Mouse (Mus musculus) neural tube, embryonic 14.5 days (tissue): Measurements from ENCODE around the gene Grip1. TPM values are rescaled to one million over a fixed set of nuclear protein-coding genes. Genes with fewer than 3 reads are reported as not detected.

ENCODE experiments used
- ATAC-seq: fragments of 200-750 bp; cut with Nextera tagmentation; 2 replicates; pipeline ENCODE4 v1.8.0; 2017; ENCODE audit warnings: low read depth, mild to moderate bottlenecking, moderate TSS enrichment, moderate library complexity
- H3K27ac ChIP-seq: fragments of 300-500 bp; sonication (generic); 2 replicates; pipeline ENCODE4 v1.5.1; 2014; ENCODE audit warnings: low read depth, mild to moderate bottlenecking, control low read depth, low read length, moderate library complexity, mixed read lengths
- H3K27me3 ChIP-seq: fragments of 300-500 bp; sonication (generic); 2 replicates; pipeline ENCODE4 v1.6.1; 2014; ENCODE audit warnings: low read length; ENCODE audit not compliant: control insufficient read depth, insufficient read depth
- H3K36me3 ChIP-seq: fragments of 300-500 bp; sonication (generic); 2 replicates; pipeline ENCODE4 v1.6.1; 2014; ENCODE audit warnings: low read length, mixed read lengths; ENCODE audit not compliant: control insufficient read depth, insufficient read depth
- H3K4me1 ChIP-seq: fragments of 300-500 bp; sonication (generic); 2 replicates; pipeline ENCODE4 v1.6.1; 2014; ENCODE audit warnings: low read length; ENCODE audit not compliant: control insufficient read depth, insufficient read depth
- H3K4me2 ChIP-seq: fragments of 300-500 bp; sonication (generic); 2 replicates; pipeline ENCODE4 v1.6.1; 2014; ENCODE audit warnings: mild to moderate bottlenecking, low read depth, low read length, control low read depth
- H3K4me3 ChIP-seq: fragments of 300-500 bp; sonication (generic); 2 replicates; pipeline ENCODE4 v1.5.1; 2014; ENCODE audit warnings: low read depth, low read length, control low read depth, mixed read lengths
- H3K9ac ChIP-seq: fragments of 300-500 bp; sonication (generic); replicated peaks from 2 replicates; pipeline ENCODE4 v1.6.1; 2014; ENCODE audit warnings: low read depth, mild to moderate bottlenecking, control low read depth, low read length, mixed read lengths
- H3K9me3 ChIP-seq: fragments of 300-500 bp; sonication (generic); 2 replicates; pipeline ENCODE4 v1.6.1; 2016; ENCODE audit warnings: low read length; ENCODE audit not compliant: control insufficient read depth
- WGBS: fragments of 180-500 bp; shearing (Covaris S2); extraction: QIAGEN DNeasy Blood & Tissue Kit; methylation state at CpG from one replicate; pipeline ENCODE4 v1.1.7; 2014; 5-methylcytosine and 5-hydroxymethylcytosine counted together
- polyA plus RNA-seq: library from polyadenylated mRNA; unstranded; fragments of >200 nt; fragmentation: Nextera tagmentation; extraction: Ambion mirVana; gene quantifications from 2 replicates; pipeline ENCODE4 v1.2.1, GENCODE M21; 2014

The Grip1 gene
- polyA plus RNA-seq, 1 experiment from 2014 or later, result 27.0 TPM

GRCm38 (mm10) chr10:119935231-119935630 is 481.6 kb downstream of the Grip1 start:
- WGBS, result 77% methylated on average over 6 of the region's 6 CpGs
- H3K9me3 ChIP-seq, result no peaks in the 10 kb centered on the region
- no peak overlapping the region for H3K9ac ChIP-seq
- H3K27me3 ChIP-seq, result no peaks in the 10 kb centered on the region
- no peak overlapping the region for H3K4me3 ChIP-seq
- H3K27ac ChIP-seq, result no peak overlapping the region
- no peak for ATAC-seq
- H3K36me3 ChIP-seq, result no peaks in the 10 kb centered on the region
- no peaks in the 10 kb centered on the region for H3K4me1 ChIP-seq
- H3K4me2 ChIP-seq, result no peak overlapping the region

GRCm38 (mm10) chr10:119937481-119937880 is 483.9 kb downstream of the Grip1 start:
- Histone ChIP-seq H3K27me3 (no peaks in the 10 kb centered on the region), H3K4me2 (no peak overlapping the region), H3K9ac (no peak overlapping the region), H3K36me3 (no peaks in the 10 kb centered on the region), H3K27ac (no peak overlapping the region), H3K4me3 (no peak overlapping the region), H3K9me3 (no peaks in the 10 kb centered on the region), H3K4me1 (no peaks in the 10 kb centered on the region)
- ATAC-seq, result no peak
- 83% methylated on average over 16 of the region's 16 CpGs for WGBS

DNA sequence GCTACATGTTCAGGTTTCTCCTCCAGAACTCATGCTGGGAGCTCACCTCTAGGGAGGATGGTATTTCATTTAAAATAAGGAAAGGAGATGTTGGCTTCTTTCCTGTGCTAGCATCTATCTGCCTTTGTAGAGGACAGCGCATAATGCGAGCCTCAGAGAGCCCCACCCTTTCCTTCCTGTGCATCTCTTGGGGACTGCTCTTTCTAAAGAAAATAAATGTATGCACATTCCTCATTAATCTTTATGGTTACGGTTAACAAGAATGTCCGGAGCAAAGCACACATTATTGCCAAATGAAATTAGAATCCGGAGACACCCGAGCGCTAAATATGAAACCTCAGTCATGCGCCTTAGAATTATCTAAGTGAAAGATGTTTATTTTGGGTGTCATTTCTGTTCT is 490.3 kb downstream of the Grip1 start:
- WGBS, result 49% methylated on average over 8 of the region's 8 CpGs
- Histone ChIP-seq H3K27me3 (no peaks in the 10 kb centered on the region), H3K4me1 (peaks cover 5% of the 10 kb centered on the region; the same call in 1 of the 2 replicates), H3K4me3 (no peak overlapping the region), H3K9me3 (no peaks in the 10 kb centered on the region), H3K36me3 (no peaks in the 10 kb centered on the region), H3K4me2 (no peak overlapping the region), H3K27ac (no peak overlapping the region), H3K9ac (no peak overlapping the region)
- no peak for ATAC-seq

- Histone ChIP-seq H3K27ac (no peak overlapping the region), H3K4me1 (no peaks in the 10 kb centered on the region; the same call in 1 of the 2 replicates), H3K36me3 (no peaks in the 10 kb centered on the region), H3K27me3 (no peaks in the 10 kb centered on the region), H3K4me3 (no peak overlapping the region), H3K9ac (no peak overlapping the region), H3K4me2 (no peak overlapping the region), H3K9me3 (no peaks in the 10 kb centered on the region)
- 85% methylated on average over 6 of the region's 6 CpGs for WGBS
- ATAC-seq, result no peak
Observed at GRCm38 (mm10) chr10:119951460-119951859, 497.8 kb downstream of the Grip1 start.

- WGBS, result 71% methylated on average over 17 of the region's 17 CpGs
- no peaks in the 10 kb centered on the region for H3K27me3 ChIP-seq
- no peaks in the 10 kb centered on the region for H3K9me3 ChIP-seq
- no peaks in the 10 kb centered on the region for H3K36me3 ChIP-seq
- H3K4me1 ChIP-seq, result no peaks in the 10 kb centered on the region; the same call in 1 of the 2 replicates
- H3K27ac ChIP-seq, result no peak overlapping the region
- no peak overlapping the region for H3K4me3 ChIP-seq
- no peak overlapping the region for H3K9ac ChIP-seq
- no peak for ATAC-seq
- H3K4me2 ChIP-seq, result no peak overlapping the region
Observed at GRCm38 (mm10) chr10:119957260-119957955, 503.8 kb downstream of the Grip1 start.

DNA sequence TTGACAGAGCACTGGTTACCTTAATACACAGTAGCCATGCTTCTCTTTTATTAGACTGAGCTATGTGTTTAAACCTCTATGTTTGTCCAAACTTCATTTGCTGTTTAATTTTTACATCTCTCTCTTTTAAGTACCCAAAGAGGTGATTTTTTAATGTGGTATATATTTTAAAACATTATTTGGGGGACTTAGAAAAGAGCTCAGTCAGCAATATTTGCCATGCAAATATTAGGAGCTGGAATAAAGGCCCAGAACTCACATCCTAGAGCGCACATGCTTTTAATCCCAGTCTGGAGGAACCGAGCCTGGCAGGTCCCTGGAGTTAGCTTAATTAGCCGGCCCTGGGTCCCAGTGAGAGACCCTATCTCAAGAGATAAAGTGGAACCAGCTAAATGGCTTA is 507.3 kb downstream of the Grip1 start:
- Histone ChIP-seq H3K36me3 (no peaks in the 10 kb centered on the region), H3K9me3 (no peaks in the 10 kb centered on the region), H3K27me3 (no peaks in the 10 kb centered on the region), H3K4me3 (no peak overlapping the region), H3K27ac (no peak overlapping the region), H3K4me1 (no peaks in the 10 kb centered on the region; the same call in 1 of the 2 replicates), H3K4me2 (no peak overlapping the region), H3K9ac (no peak overlapping the region)
- no peak for ATAC-seq
- 67% methylated on average over 3 of the region's 3 CpGs for WGBS

DNA sequence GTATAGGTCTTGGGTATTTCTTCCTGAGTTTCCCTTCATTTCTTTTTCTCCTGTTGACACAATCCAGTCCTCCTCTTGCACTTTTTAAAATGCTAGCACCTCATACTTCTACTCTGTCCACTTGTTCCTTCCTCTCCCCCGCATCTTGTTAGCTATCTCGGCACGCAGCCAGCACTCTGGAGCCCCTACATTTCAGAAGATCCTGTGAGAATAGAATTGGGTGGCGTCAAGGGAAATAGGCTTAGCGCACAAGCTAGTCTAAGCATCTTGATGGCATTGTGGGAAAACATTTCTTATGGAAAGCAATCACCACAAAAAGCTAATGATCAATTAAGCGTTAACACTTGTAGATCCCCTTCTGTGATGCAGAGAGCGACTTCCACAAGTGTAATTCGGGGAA is 512.7 kb downstream of the Grip1 start:
- Histone ChIP-seq H3K36me3 (no peaks in the 10 kb centered on the region), H3K4me3 (no peak overlapping the region), H3K4me2 (no peak overlapping the region), H3K27ac (no peak overlapping the region), H3K9me3 (no peaks in the 10 kb centered on the region), H3K27me3 (no peaks in the 10 kb centered on the region), H3K4me1 (no peaks in the 10 kb centered on the region), H3K9ac (no peak overlapping the region)
- ATAC-seq, result no peak
- WGBS, result 55% methylated on average over 8 of the region's 8 CpGs

DNA sequence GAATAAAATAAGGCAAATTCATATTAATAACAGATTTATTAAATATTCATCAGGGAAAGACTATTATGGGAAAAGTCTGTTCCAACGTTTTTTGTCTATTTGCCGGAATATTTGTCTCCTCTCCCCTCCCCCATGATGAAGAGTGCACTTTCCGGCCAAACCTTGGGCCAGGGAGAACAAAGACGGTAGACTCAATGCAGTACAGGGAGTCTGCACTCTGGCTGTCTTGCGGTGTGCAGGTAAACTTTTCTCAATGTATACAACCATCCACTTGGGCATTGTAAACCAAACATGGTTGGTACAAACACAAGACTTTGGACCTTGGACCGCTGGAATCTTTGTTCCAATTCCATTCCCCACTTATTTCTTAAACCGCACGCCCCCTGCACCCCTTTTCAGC is 525.8 kb downstream of the Grip1 start:
- no peaks in the 10 kb centered on the region for H3K27me3 ChIP-seq
- H3K36me3 ChIP-seq, result no peaks in the 10 kb centered on the region
- no peak overlapping the region for H3K4me2 ChIP-seq
- H3K9me3 ChIP-seq, result no peaks in the 10 kb centered on the region
- no peaks in the 10 kb centered on the region for H3K4me1 ChIP-seq
- H3K27ac ChIP-seq, result no peak overlapping the region
- no peak overlapping the region for H3K9ac ChIP-seq
- H3K4me3 ChIP-seq, result no peak overlapping the region
- 0 out of 2 replicates have a peak, but pooled peaks have one; percentile 38 for ATAC-seq
- 73% methylated on average over 8 of the region's 8 CpGs for WGBS

DNA sequence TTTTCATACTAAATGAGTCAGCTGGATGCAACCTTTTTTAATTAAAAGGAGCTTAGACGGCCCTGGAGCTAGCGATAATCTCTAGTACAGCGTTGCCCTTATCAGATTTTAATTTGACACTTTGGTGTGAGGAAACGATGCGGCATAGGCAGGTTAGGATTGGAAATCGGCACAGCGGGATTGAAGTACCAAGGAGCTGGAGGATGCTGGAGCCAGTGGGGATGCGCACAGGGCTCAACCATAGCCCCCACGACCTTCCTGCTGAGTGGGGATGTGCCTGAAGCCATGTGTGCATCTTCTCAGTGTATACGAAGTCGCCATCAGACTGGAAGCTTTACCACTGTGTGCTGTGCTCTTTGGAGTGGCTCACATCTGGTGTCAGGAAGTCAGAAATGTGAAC is 526.4 kb downstream of the Grip1 start:
- Histone ChIP-seq H3K4me3 (no peak overlapping the region), H3K9ac (no peak overlapping the region), H3K9me3 (no peaks in the 10 kb centered on the region), H3K4me1 (no peaks in the 10 kb centered on the region), H3K4me2 (no peak overlapping the region), H3K27ac (no peak overlapping the region), H3K27me3 (no peaks in the 10 kb centered on the region), H3K36me3 (no peaks in the 10 kb centered on the region)
- peak; percentile 34; the same call in 1 of the 2 replicates for ATAC-seq
- 47% methylated on average over 11 of the region's 11 CpGs for WGBS
